8 mouse cellular contexts compared by ENCODE assay signal in the genomic region with DNA sequence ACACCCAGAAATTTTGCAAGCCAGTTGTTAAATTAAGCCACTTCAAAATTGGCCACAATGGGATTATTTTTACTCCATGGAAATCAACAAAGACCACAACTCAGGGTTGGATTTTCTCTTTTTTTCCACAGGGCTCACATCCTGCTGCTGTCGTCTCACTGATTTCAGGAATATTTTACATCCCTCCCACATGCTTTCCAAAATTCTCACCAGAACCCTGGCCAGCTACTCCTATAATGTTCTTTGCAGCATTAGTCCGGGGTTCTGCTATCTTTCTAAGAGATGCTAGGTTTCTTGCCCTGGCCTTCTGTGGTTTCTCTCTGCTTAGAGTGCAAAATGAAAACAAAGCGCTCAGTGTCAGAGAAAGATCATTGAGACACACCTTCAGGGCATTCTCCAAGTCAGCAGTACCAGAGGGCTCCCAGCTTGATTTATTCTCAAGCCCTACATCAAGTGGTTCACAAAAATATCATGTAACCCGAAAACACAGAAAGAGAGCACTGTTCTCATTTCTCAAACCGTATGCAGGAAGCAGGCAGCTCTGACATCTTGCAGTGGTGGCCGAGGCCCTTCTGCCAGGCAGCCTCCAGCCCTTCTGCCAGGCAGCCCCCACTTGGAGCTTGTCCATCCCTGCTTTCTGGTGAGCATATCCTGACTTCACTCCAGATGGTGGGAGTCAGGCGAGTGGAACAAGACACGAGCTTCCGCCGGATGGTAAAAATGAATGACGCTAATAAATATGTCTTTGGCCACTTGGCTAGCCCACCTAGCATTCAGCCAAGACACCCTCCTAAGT.
DNase-seq lines count a peak whose midpoint lies in the region; ATAC-seq and TF ChIP-seq lines count a peak whose summit lies in the region.

No protein-coding gene starts in this region.

- H3K4me2 ChIP-seq in hindbrain, postnatal 0 days (ENCODE audit: low read depth, low read length) = peak overlapping the region; percentile 31; the same call in 1 of the 2 replicates
- 0 out of 2 replicates have a peak overlapping the region, but pooled peaks have one; percentile 14 for H3K4me2 ChIP-seq in limb, embryonic 15.5 days

- H3K27me3 ChIP-seq in hindbrain, postnatal 0 days (ENCODE audit: insufficient read depth, low read length) = no peaks in the 10 kb centered on the region
- no peaks in the 10 kb centered on the region for H3K27me3 ChIP-seq in limb, embryonic 15.5 days

- H3K36me3 ChIP-seq in hindbrain, postnatal 0 days (ENCODE audit: insufficient read depth, low read length) = no peaks in the 10 kb centered on the region
- H3K36me3 ChIP-seq in limb, embryonic 15.5 days = no peaks in the 10 kb centered on the region

- H3K9me3 ChIP-seq in hindbrain, postnatal 0 days (ENCODE audit: low read length) = no peaks in the 10 kb centered on the region
- H3K9me3 ChIP-seq in limb, embryonic 15.5 days = no peaks in the 10 kb centered on the region

- H3K27ac ChIP-seq in cortical plate, adult 2 months (ENCODE audit: insufficient read depth, low read length) = peak overlapping the region; percentile 92
- H3K27ac ChIP-seq in hindbrain, postnatal 0 days = peak overlapping the region; percentile 70
- H3K27ac ChIP-seq in limb, embryonic 15.5 days = peak overlapping the region; percentile 65

- WGBS in hindbrain, postnatal 0 days = 38% methylated on average over 11 of the region's 11 CpGs
- WGBS in limb, embryonic 15.5 days = 15% methylated on average over 11 of the region's 11 CpGs

- peak; percentile 85 for ATAC-seq in hindbrain, postnatal 0 days
- no peak for ATAC-seq in limb, embryonic 15.5 days (ENCODE audit: insufficient number of reproducible peaks, low FRiP score, low TSS enrichment, low read depth)
- ATAC-seq in CD4-positive, CD25-positive, alpha-beta regulatory T cell, adult 4 months = no peak
- no peak for ATAC-seq in megakaryocyte-erythroid progenitor cell, adult 5-6 weeks (replicated peaks; ENCODE audit: low FRiP score, low TSS enrichment, poor library complexity, severe bottlenecking)

- DNase-seq in kidney, postnatal 14 days = peak; percentile 26
- DNase-seq in kidney, adult 9 months = no peak
- peak; percentile 85 for DNase-seq in hindbrain, postnatal 0 days (ENCODE audit: low spot score)
- no peak for DNase-seq in spleen, adult 12 weeks (ENCODE audit: low spot score)

- TF ChIP-seq CTCF in cortical plate, adult 2 months (IDR thresholded peaks at IDR 0.05; ENCODE audit: extremely low read depth, insufficient read depth, low read length) = no peak
- no peak for TF ChIP-seq CTCF in hindbrain, postnatal 0 days (IDR thresholded peaks at IDR 0.05; ENCODE audit: low read depth)

- peaks cover 4% of the 10 kb centered on the region; the same call in 1 of the 2 replicates for H3K4me1 ChIP-seq in cortical plate, adult 2 months (ENCODE audit: control insufficient read depth, insufficient read depth, low read length)
- H3K4me1 ChIP-seq in hindbrain, postnatal 0 days (ENCODE audit: insufficient read depth, low read length) = peaks cover 11% of the 10 kb centered on the region
- H3K4me1 ChIP-seq in limb, embryonic 15.5 days = peaks cover 31% of the 10 kb centered on the region

- no peak overlapping the region for H3K9ac ChIP-seq in hindbrain, postnatal 0 days (replicated peaks; ENCODE audit: low read length)
- no peak overlapping the region for H3K9ac ChIP-seq in limb, embryonic 15.5 days

- no peak for TF ChIP-seq POLR2A in cortical plate, adult 2 months (IDR thresholded peaks at IDR 0.05; ENCODE audit: extremely low read depth, insufficient read depth, low read length)

- H3K4me3 ChIP-seq in cortical plate, adult 2 months (ENCODE audit: insufficient read depth, low read length) = no peak overlapping the region
- H3K4me3 ChIP-seq in hindbrain, postnatal 0 days (ENCODE audit: low read length) = no peak overlapping the region
- H3K4me3 ChIP-seq in limb, embryonic 15.5 days = no peak overlapping the region

Comparison
In these comparisons a context has a peak if more than half of its experiments do, and no peak if none do; other contexts are left out.
1. DNase-seq: peak in kidney, postnatal 14 days (single experiment) and hindbrain, postnatal 0 days (single experiment); none in kidney, adult 9 months (single experiment) and spleen, adult 12 weeks (single experiment).
2. Peak in every context shown above with its lines, with median percentiles within 50 percentile points of each other: H3K27ac ChIP-seq.